Mouse (Mus musculus): ENCODE data around the gene Olfr891. TPM values are rescaled to one million over a fixed set of nuclear protein-coding genes. Genes with fewer than 3 reads are reported as not detected.
"Not testable (repeated sequence)": the region's sequence is repeated elsewhere in the genome, so short reads cannot be mapped to it uniquely, and the experiment has no call there.

Gene Olfr891
- not detected in 2 replicates for polyA plus RNA-seq (2015; fragmentation: Nextera tagmentation; extraction: Ambion mirVana)

- DNase-seq (ENCODE audit: low spot score) = no peak
Observed at GRCm38 (mm10) chr9:38180721-38181120, at the start of gene Olfr891. TSS of gene Olfr891 (minus strand) at chr9:38180821.

GRCm38 (mm10) chr9:38217755-38218154, 37.1 kb upstream of the Olfr891 start, which contains the start of gene Olfr894:
TSS of gene Olfr894 (plus strand) at chr9:38218055.
- no peak for DNase-seq (ENCODE audit: low spot score)

DNA sequence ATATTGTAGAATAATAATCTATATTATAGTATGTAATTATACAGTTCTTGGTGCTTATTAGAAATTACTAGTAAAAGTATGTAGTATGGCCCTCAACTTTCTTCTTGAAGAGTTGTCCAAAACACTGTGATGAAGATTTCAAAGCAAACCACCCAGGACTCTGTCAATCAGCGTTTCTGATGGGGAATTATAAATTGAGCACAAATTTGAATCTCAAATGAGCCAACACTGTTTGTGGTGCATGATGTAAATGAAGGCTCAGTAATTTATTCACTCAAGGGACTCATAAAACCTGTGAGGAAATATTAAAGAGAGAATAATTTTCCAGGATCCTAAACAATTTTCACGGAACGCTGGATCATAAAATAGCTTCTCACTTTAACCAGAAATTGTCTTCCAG, 27.4 kb upstream of the Olfr891 start, which contains the start of gene Olfr893:
TSS of gene Olfr893 (plus strand) at position 301 of the 400 bp plus-strand sequence.
- DNase-seq (ENCODE audit: low spot score) = no peak

DNA sequence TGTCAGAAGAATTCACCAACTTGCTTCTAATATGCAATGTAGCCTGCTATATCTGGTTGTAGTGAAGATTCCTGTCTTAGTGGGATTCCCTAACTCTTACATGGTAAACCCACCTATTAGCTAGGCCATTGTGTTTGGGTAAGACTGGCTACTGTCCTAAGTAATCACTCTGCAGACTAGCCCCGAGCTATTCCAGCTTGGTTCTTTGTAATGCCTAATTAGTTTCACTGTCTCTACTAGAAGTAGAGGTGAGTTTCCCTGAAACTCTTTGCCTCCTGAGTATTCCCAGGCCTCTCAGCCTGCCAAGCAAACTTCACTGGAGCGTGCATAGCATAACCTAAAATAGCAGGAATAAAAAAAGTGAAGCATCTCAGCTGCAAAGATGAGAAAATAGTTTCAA, 12.3 kb downstream of the Olfr891 start:
- not testable (repeated sequence) for DNase-seq (ENCODE audit: low spot score)

- DNase-seq (ENCODE audit: low spot score) = no peak
Observed at GRCm38 (mm10) chr9:38142217-38142616, 38.4 kb downstream of the Olfr891 start, which contains the start of gene Olfr890. TSS of gene Olfr890 (plus strand) at chr9:38142517.

Other genes starting within 250 kb of the Olfr891 start
- not detected in 2 replicates for gene Olfr881, start 189.0 kb downstream of the Olfr891 start, polyA plus RNA-seq (2015; fragmentation: Nextera tagmentation; extraction: Ambion mirVana)
- gene Olfr883, start 155.0 kb downstream of the Olfr891 start, polyA plus RNA-seq (2015; fragmentation: Nextera tagmentation; extraction: Ambion mirVana) = not detected in 2 replicates
- not detected in 2 replicates for gene Olfr884, start 134.3 kb downstream of the Olfr891 start, polyA plus RNA-seq (2015; fragmentation: Nextera tagmentation; extraction: Ambion mirVana)
- gene Olfr885, start 119.5 kb downstream of the Olfr891 start, polyA plus RNA-seq (2015; fragmentation: Nextera tagmentation; extraction: Ambion mirVana) = not detected in 2 replicates
- not detected in 2 replicates for gene Olfr887, start 96.7 kb downstream of the Olfr891 start, polyA plus RNA-seq (2015; fragmentation: Nextera tagmentation; extraction: Ambion mirVana)
- gene Olfr888, start 72.7 kb downstream of the Olfr891 start, polyA plus RNA-seq (2015; fragmentation: Nextera tagmentation; extraction: Ambion mirVana) = not detected in 2 replicates
- 0.06 and 0.12 TPM in 2 replicates for gene Olfr889, start 65.6 kb downstream of the Olfr891 start, polyA plus RNA-seq (2015; fragmentation: Nextera tagmentation; extraction: Ambion mirVana)
- gene Olfr890, start 38.3 kb downstream of the Olfr891 start, polyA plus RNA-seq (2015; fragmentation: Nextera tagmentation; extraction: Ambion mirVana) = not detected in 2 replicates
- not detected in 2 replicates for gene Olfr893, start 27.5 kb upstream of the Olfr891 start, polyA plus RNA-seq (2015; fragmentation: Nextera tagmentation; extraction: Ambion mirVana)
- not detected in 2 replicates for gene Olfr894, start 37.2 kb upstream of the Olfr891 start, polyA plus RNA-seq (2015; fragmentation: Nextera tagmentation; extraction: Ambion mirVana)
- not detected in 2 replicates for gene Olfr143, start 72.0 kb upstream of the Olfr891 start, polyA plus RNA-seq (2015; fragmentation: Nextera tagmentation; extraction: Ambion mirVana)
- not detected in 2 replicates for gene Olfr895, start 87.0 kb upstream of the Olfr891 start, polyA plus RNA-seq (2015; fragmentation: Nextera tagmentation; extraction: Ambion mirVana)
- not detected in 2 replicates for gene Olfr896-ps1, start 110.3 kb upstream of the Olfr891 start, polyA plus RNA-seq (2015; fragmentation: Nextera tagmentation; extraction: Ambion mirVana)
- gene Olfr25, start 148.2 kb upstream of the Olfr891 start, polyA plus RNA-seq (2015; fragmentation: Nextera tagmentation; extraction: Ambion mirVana) = not detected in 2 replicates
- gene Olfr898, start 167.6 kb upstream of the Olfr891 start, polyA plus RNA-seq (2015; fragmentation: Nextera tagmentation; extraction: Ambion mirVana) = not detected in 2 replicates
- not detected in 2 replicates for gene Olfr250, start 186.1 kb upstream of the Olfr891 start, polyA plus RNA-seq (2015; fragmentation: Nextera tagmentation; extraction: Ambion mirVana)
- not detected in 2 replicates for gene Olfr251, start 196.3 kb upstream of the Olfr891 start, polyA plus RNA-seq (2015; fragmentation: Nextera tagmentation; extraction: Ambion mirVana)
- gene Olfr147, start 220.9 kb upstream of the Olfr891 start, polyA plus RNA-seq (2015; fragmentation: Nextera tagmentation; extraction: Ambion mirVana) = not detected in 2 replicates
- not detected in 2 replicates for gene Olfr901, start 248.6 kb upstream of the Olfr891 start, polyA plus RNA-seq (2015; fragmentation: Nextera tagmentation; extraction: Ambion mirVana)

Measured in thymus, postnatal 0 days (tissue).